In genomic region chr5:64149184-64150127, GRCm38 (mm10) we compare ENCODE assay signal across 8 mouse cellular contexts. TPM values are rescaled to one million over a fixed set of nuclear protein-coding genes. Genes with fewer than 3 reads are reported as not detected.
A peak's percentile ranks its signal among the peaks of the same experiment; 100 is the strongest.
DNase-seq lines count a peak whose midpoint lies in the region; ATAC-seq and TF ChIP-seq lines count a peak whose summit lies in the region.

No protein-coding gene starts in this region.

- H3K4me3 ChIP-seq in hindbrain, embryonic 10.5 days = 0 out of 2 replicates have a peak overlapping the region, but pooled peaks have one; percentile 7
- H3K4me3 ChIP-seq in hindbrain, embryonic 11.5 days (ENCODE audit: low read depth, low read length) = no peak overlapping the region
- H3K4me3 ChIP-seq in ES-E14 (ENCODE audit: insufficient read depth in 1 of 2, low read depth in 1 of 2, low read length in 2 of 2, poor library complexity in 1 of 2, severe bottlenecking in 1 of 2) = peak overlapping the region in 1 of 2 experiments; percentile 50; a peak in 2 of 4 replicates
- no peak overlapping the region for H3K4me3 ChIP-seq in hindbrain, embryonic 16.5 days (ENCODE audit: low read length)

- no peaks in the 10 kb centered on the region for H3K9me3 ChIP-seq in hindbrain, embryonic 10.5 days
- H3K9me3 ChIP-seq in hindbrain, embryonic 11.5 days (ENCODE audit: control insufficient read depth, low read length) = no peaks in the 10 kb centered on the region
- H3K9me3 ChIP-seq in ES-E14 (ENCODE audit: control insufficient read depth, insufficient read depth, low read depth, low read length) = no peaks in the 10 kb centered on the region
- H3K9me3 ChIP-seq in hindbrain, embryonic 16.5 days (ENCODE audit: control insufficient read depth, low read length) = no peaks in the 10 kb centered on the region

- intact Hi-C loops in left cerebral cortex, postnatal 25 days (cut with DNase I) = no loop called here

- no peaks in the 10 kb centered on the region for H3K36me3 ChIP-seq in hindbrain, embryonic 10.5 days
- no peaks in the 10 kb centered on the region for H3K36me3 ChIP-seq in hindbrain, embryonic 11.5 days (ENCODE audit: control insufficient read depth, insufficient read depth, low read length)
- no peaks in the 10 kb centered on the region for H3K36me3 ChIP-seq in ES-E14 (ENCODE audit: control insufficient read depth, insufficient read depth, low read length, poor library complexity, severe bottlenecking)
- no peaks in the 10 kb centered on the region for H3K36me3 ChIP-seq in hindbrain, embryonic 16.5 days (ENCODE audit: control insufficient read depth, insufficient read depth, low read length)

- no peak overlapping the region for H3K27ac ChIP-seq in hindbrain, embryonic 10.5 days
- no peak overlapping the region for H3K27ac ChIP-seq in hindbrain, embryonic 11.5 days (ENCODE audit: low read depth, low read length)
- no peak overlapping the region for H3K27ac ChIP-seq in ES-E14 (ENCODE audit: insufficient read depth, low read depth, low read length, poor library complexity, severe bottlenecking)
- no peak overlapping the region for H3K27ac ChIP-seq in hindbrain, embryonic 16.5 days (ENCODE audit: low read depth, low read length)

- DNase-seq in hindbrain, embryonic 10.5 days (ENCODE audit: low spot score) = no peak
- DNase-seq in hindbrain, embryonic 11.5 days (ENCODE audit: low spot score) = no peak
- DNase-seq in ES-E14 (ENCODE audit: low read depth, low spot score) = no peak
- DNase-seq in natural killer cell, adult 2 months (ENCODE audit: low spot score in 2 of 2) = peak; percentile 7 to 25
- DNase-seq in left cerebral cortex, postnatal 25 days (ENCODE audit: low spot score in 2 of 2) = no peak
- no peak for DNase-seq in layer of hippocampus, adult 18-20 months (ENCODE audit: low spot score in 2 of 2)
- no peak for DNase-seq in gastrocnemius, postnatal 4 days (ENCODE audit: low spot score in 2 of 2)

- in situ Hi-C loops in ES-E14 (cut with MboI; ENCODE audit: low sequenced_read_pairs in 2 of 2, unreplicated experiment in 2 of 2) = no loop called here

- 27% methylated on average over 17 of the region's 17 CpGs for WGBS in hindbrain, embryonic 10.5 days
- 31% methylated on average over 17 of the region's 17 CpGs for WGBS in hindbrain, embryonic 11.5 days
- 40% methylated on average over 17 of the region's 17 CpGs for WGBS in hindbrain, embryonic 16.5 days

- no peak overlapping the region for H3K9ac ChIP-seq in hindbrain, embryonic 11.5 days (ENCODE audit: low read depth, low read length)
- no peak overlapping the region for H3K9ac ChIP-seq in ES-E14 (ENCODE audit: insufficient read depth, low read depth, low read length, poor library complexity, severe bottlenecking)
- no peak overlapping the region for H3K9ac ChIP-seq in hindbrain, embryonic 16.5 days (ENCODE audit: low read depth, low read length)

- H3K4me2 ChIP-seq in hindbrain, embryonic 11.5 days (replicated peaks; ENCODE audit: low read depth, low read length) = no peak overlapping the region
- peak overlapping the region; percentile 13; the same call in 1 of the 2 replicates for H3K4me2 ChIP-seq in hindbrain, embryonic 16.5 days (ENCODE audit: low read length)

- H3K4me1 ChIP-seq in hindbrain, embryonic 10.5 days (replicated peaks) = peaks cover 13% of the 10 kb centered on the region; the same call in 1 of the 2 replicates
- H3K4me1 ChIP-seq in hindbrain, embryonic 11.5 days (replicated peaks; ENCODE audit: control insufficient read depth, insufficient read depth, low read length) = no peaks in the 10 kb centered on the region
- peaks cover 0 to 3% of the 10 kb centered on the region in 2 experiments; a peak in 2 of 4 replicates for H3K4me1 ChIP-seq in ES-E14 (ENCODE audit: control insufficient read depth in 2 of 2, insufficient read depth in 2 of 2, low read length in 2 of 2, poor library complexity in 1 of 2)
- H3K4me1 ChIP-seq in hindbrain, embryonic 16.5 days (ENCODE audit: control insufficient read depth, insufficient read depth, low read depth, low read length) = no peaks in the 10 kb centered on the region

- peaks cover 11% of the 10 kb centered on the region; the same call in 1 of the 2 replicates for H3K27me3 ChIP-seq in hindbrain, embryonic 10.5 days (ENCODE audit: insufficient read depth, poor library complexity, severe bottlenecking)
- H3K27me3 ChIP-seq in hindbrain, embryonic 11.5 days (ENCODE audit: control insufficient read depth, insufficient read depth, low read length) = no peaks in the 10 kb centered on the region
- no peaks in the 10 kb centered on the region for H3K27me3 ChIP-seq in hindbrain, embryonic 16.5 days (replicated peaks; ENCODE audit: control insufficient read depth, insufficient read depth, low read length)

- ATAC-seq in hindbrain, embryonic 11.5 days (ENCODE audit: low FRiP score) = no peak
- no peak for ATAC-seq in hindbrain, embryonic 16.5 days

TF ChIP-seq in ES-E14, 5 proteins besides CTCF, POLR2A, EP300 and RAD21:
- TF ChIP-seq ZNF384 (IDR thresholded peaks at IDR 0.05; ENCODE audit: low read depth, low read length) (0 out of 2 replicates have a peak, but pooled peaks have one; percentile 39), ZC3H11A (IDR thresholded peaks at IDR 0.05; ENCODE audit: borderline replicate concordance, low read depth, low read length) (no peak)

RNA-seq across cellular contexts. Expression of gene Tbc1d1, which starts 6.6 kb away (rescaled TPM):
- 21.2 and 27.1 TPM in 2 replicates for polyA plus RNA-seq in hindbrain, embryonic 10.5 days (2016; fragmentation: Nextera tagmentation; extraction: Ambion mirVana)
- polyA plus RNA-seq in hindbrain, embryonic 11.5 days (2014; fragmentation: Nextera tagmentation; extraction: Ambion mirVana) = 20.2 and 23.3 TPM in 2 replicates
- total RNA-seq in ES-E14 (2012; rRNA removed) = 20.6 and 31.1 TPM in 2 replicates
- polyA plus RNA-seq in hindbrain, embryonic 16.5 days (2015; fragmentation: Nextera tagmentation; extraction: Ambion mirVana) = 10.9 and 12.3 TPM in 2 replicates
- total RNA-seq in left cerebral cortex, postnatal 25 days (2021) = 10 to 100 TPM; 16.2 to 20.2 TPM
- total RNA-seq in layer of hippocampus, adult 18-20 months (2021) = 10 to 100 TPM; 30.2 to 37.0 TPM
- 10 to 100 TPM; 22.9 to 28.7 TPM for total RNA-seq in gastrocnemius, postnatal 4 days (2021)

RNA-seq across cellular contexts. Expression of gene Pgm2, which starts 56.7 kb away (rescaled TPM):
- polyA plus RNA-seq in hindbrain, embryonic 10.5 days (2016; fragmentation: Nextera tagmentation; extraction: Ambion mirVana) = 22.6 and 26.0 TPM in 2 replicates
- polyA plus RNA-seq in hindbrain, embryonic 11.5 days (2014; fragmentation: Nextera tagmentation; extraction: Ambion mirVana) = 27.8 and 28.2 TPM in 2 replicates
- 10.7 and 11.9 TPM in 2 replicates for total RNA-seq in ES-E14 (2012; rRNA removed)
- polyA plus RNA-seq in hindbrain, embryonic 16.5 days (2015; fragmentation: Nextera tagmentation; extraction: Ambion mirVana) = 18.8 and 18.9 TPM in 2 replicates
- 1 to 10 TPM; 9.0 to 9.9 TPM for total RNA-seq in left cerebral cortex, postnatal 25 days (2021)
- 10 to 100 TPM in 1 of 2 experiments, 1 to 10 TPM in 1; 9.4 to 10.0 TPM for total RNA-seq in layer of hippocampus, adult 18-20 months (2021)
- total RNA-seq in gastrocnemius, postnatal 4 days (2021) = 10 to 100 TPM; 12.2 to 14.4 TPM

Comparison
In these comparisons a context has a peak if more than half of its experiments do, and no peak if none do; other contexts are left out.
1. DNase-seq: peak in natural killer cell, adult 2 months (2 of 2); none in hindbrain, embryonic 10.5 days (single experiment), hindbrain, embryonic 11.5 days (single experiment), ES-E14 (single experiment), left cerebral cortex, postnatal 25 days (0 of 2), layer of hippocampus, adult 18-20 months (0 of 2) and gastrocnemius, postnatal 4 days (0 of 2).